ENCODE assay signal across 8 mouse cellular contexts in genomic region chr15:102406196-102406911, GRCm38 (mm10). TPM values are rescaled to one million over a fixed set of nuclear protein-coding genes. Genes with fewer than 3 reads are reported as not detected.
A peak's percentile ranks its signal among the peaks of the same experiment; 100 is the strongest.
DNase-seq lines count a peak whose midpoint lies in the region; ATAC-seq lines count a peak whose summit lies in the region.

No protein-coding gene starts in this region.

- peaks cover 51% of the 10 kb centered on the region for H3K4me1 ChIP-seq in hindbrain, embryonic 13.5 days (replicated peaks)

- peaks cover 46% of the 10 kb centered on the region for H3K79me2 ChIP-seq in macrophage (ENCODE audit: inconsistent target)

- H3K27ac ChIP-seq in hindbrain, embryonic 13.5 days = peak overlapping the region; percentile 92
- peak overlapping the region; percentile 93 for H3K27ac ChIP-seq in macrophage

- peak; percentile 55 for DNase-seq in T-cell, adult 2 months (ENCODE audit: low spot score)
- peak; percentile 82 for DNase-seq in cerebellum, adult 9-11 months
- peak; percentile 38 to 44 for DNase-seq in frontal cortex, postnatal 14 days (ENCODE audit: low spot score in 2 of 2)
- DNase-seq in left cerebral cortex, adult 18-20 months (ENCODE audit: low spot score in 2 of 2) = peak; percentile 51 to 56
- peak; percentile 86 for DNase-seq in skeletal muscle tissue, adult 2 months (ENCODE audit: low read depth, low spot score)

- peak overlapping the region; percentile 57 for H3K4me2 ChIP-seq in hindbrain, embryonic 13.5 days

- ATAC-seq in hindbrain, embryonic 13.5 days (ENCODE audit: low FRiP score) = no peak
- no peak for ATAC-seq in inflammation-experienced regulatory T-cells, adult 6 months

- H3K4me3 ChIP-seq in hindbrain, embryonic 13.5 days = peak overlapping the region; percentile 86
- peak overlapping the region; percentile 32 for H3K4me3 ChIP-seq in macrophage (ENCODE audit: inconsistent target)

- H3K9ac ChIP-seq in hindbrain, embryonic 13.5 days = peak overlapping the region; percentile 94

- H3K36me3 ChIP-seq in hindbrain, embryonic 13.5 days = peaks cover 32% of the 10 kb centered on the region
- peaks cover 18% of the 10 kb centered on the region; the same call in 1 of the 2 replicates for H3K36me3 ChIP-seq in macrophage (ENCODE audit: inconsistent target)

- no peaks in the 10 kb centered on the region for H3K27me3 ChIP-seq in hindbrain, embryonic 13.5 days

- 1% methylated on average over 15 of the region's 69 CpGs for WGBS in hindbrain, embryonic 13.5 days
- under 1% methylated on average over 31 of the region's 69 CpGs for WGBS in macrophage (ENCODE audit: missing documents)

- H3K9me3 ChIP-seq in hindbrain, embryonic 13.5 days = no peaks in the 10 kb centered on the region

RNA-seq across cellular contexts. Expression of gene Sp1, which starts 0.4 kb away (rescaled TPM):
- polyA plus RNA-seq in hindbrain, embryonic 13.5 days (2015; fragmentation: Nextera tagmentation; extraction: Ambion mirVana) = 4.6 and 6.0 TPM in 2 replicates
- total RNA-seq in left cerebral cortex, adult 18-20 months (2021) = 10 to 100 TPM; 23.8 to 32.2 TPM
- 10 to 100 TPM; 25.2 to 50.1 (median 38.2) TPM for total RNA-seq in macrophage (2018; cell fraction: chromatin; rRNA removed)
- 10 to 100 TPM; 28.8 to 47.4 (median 37.9) TPM for total RNA-seq in macrophage (2018; cell fraction: cytosol; rRNA removed)
- 10 to 100 TPM; 29.8 to 76.0 (median 40.8) TPM for total RNA-seq in macrophage (2018; cell fraction: nucleus; rRNA removed)
- polyA plus RNA-seq in macrophage (2018) = 19.8 to 22.7 TPM (median 22.6 TPM) in 3 replicates
- 10 to 100 TPM; 19.1 to 23.3 (median 22.6) TPM for polyA plus RNA-seq in inflammation-experienced regulatory T-cells, adult 6 months (2017; shearing (Covaris generic))

RNA-seq across cellular contexts. Expression of gene Amhr2, which starts 38.8 kb away (rescaled TPM):
- 0.14 and 0.40 TPM in 2 replicates for polyA plus RNA-seq in hindbrain, embryonic 13.5 days (2015; fragmentation: Nextera tagmentation; extraction: Ambion mirVana)
- total RNA-seq in left cerebral cortex, adult 18-20 months (2021) = 1 to 10 TPM; 1.7 to 2.1 TPM
- 1 to 10 TPM in 1 of 26 experiments, under 1 TPM in 5, not detected in 20; 0.35 to 3.0 (median 0.71) TPM for total RNA-seq in macrophage (2018; cell fraction: chromatin; rRNA removed)
- total RNA-seq in macrophage (2018; cell fraction: cytosol; rRNA removed) = under 1 TPM in 1 of 26 experiments, not detected in 25; 0.10 TPM
- total RNA-seq in macrophage (2018; cell fraction: nucleus; rRNA removed) = 1 to 10 TPM in 1 of 26 experiments, under 1 TPM in 7, not detected in 18; 0.26 to 1.1 (median 0.40) TPM
- polyA plus RNA-seq in macrophage (2018) = 0.07 TPM in 1 of 3 replicates, not detected in the others
- polyA plus RNA-seq in inflammation-experienced regulatory T-cells, adult 6 months (2017; shearing (Covaris generic)) = not detected

RNA-seq across cellular contexts. Expression of gene Sp7, which starts 39.4 kb away (rescaled TPM):
- 1.1 and 1.2 TPM in 2 replicates for polyA plus RNA-seq in hindbrain, embryonic 13.5 days (2015; fragmentation: Nextera tagmentation; extraction: Ambion mirVana)
- under 1 TPM; 0.44 to 0.68 TPM for total RNA-seq in left cerebral cortex, adult 18-20 months (2021)
- total RNA-seq in macrophage (2018; cell fraction: chromatin; rRNA removed) = not detected
- total RNA-seq in macrophage (2018; cell fraction: cytosol; rRNA removed) = not detected
- not detected for total RNA-seq in macrophage (2018; cell fraction: nucleus; rRNA removed)
- polyA plus RNA-seq in macrophage (2018) = not detected in 3 replicates
- polyA plus RNA-seq in inflammation-experienced regulatory T-cells, adult 6 months (2017; shearing (Covaris generic)) = not detected

RNA-seq across cellular contexts. Expression of gene Prr13, which starts 52.5 kb away (rescaled TPM):
- polyA plus RNA-seq in hindbrain, embryonic 13.5 days (2015; fragmentation: Nextera tagmentation; extraction: Ambion mirVana) = 107 and 109 TPM in 2 replicates
- 10 to 100 TPM; 55.0 to 57.5 TPM for total RNA-seq in left cerebral cortex, adult 18-20 months (2021)
- total RNA-seq in macrophage (2018; cell fraction: chromatin; rRNA removed) = 10 to 100 TPM; 28.8 to 99.2 (median 50.4) TPM
- 100 to 1,000 TPM; 206 to 293 (median 246) TPM for total RNA-seq in macrophage (2018; cell fraction: cytosol; rRNA removed)
- total RNA-seq in macrophage (2018; cell fraction: nucleus; rRNA removed) = 100 to 1,000 TPM in 18 of 26 experiments, 10 to 100 TPM in 8; 71.4 to 195 (median 119) TPM
- 149 to 380 TPM (median 236 TPM) in 3 replicates for polyA plus RNA-seq in macrophage (2018)
- 1,000 to 10,000 TPM; 1,063 to 1,565 (median 1,138) TPM for polyA plus RNA-seq in inflammation-experienced regulatory T-cells, adult 6 months (2017; shearing (Covaris generic))

RNA-seq across cellular contexts. Expression of gene Aaas, which starts 55.8 kb away (rescaled TPM):
- polyA plus RNA-seq in hindbrain, embryonic 13.5 days (2015; fragmentation: Nextera tagmentation; extraction: Ambion mirVana) = 33.3 and 34.8 TPM in 2 replicates
- 10 to 100 TPM; 15.5 to 18.3 TPM for total RNA-seq in left cerebral cortex, adult 18-20 months (2021)
- total RNA-seq in macrophage (2018; cell fraction: chromatin; rRNA removed) = 10 to 100 TPM in 21 of 26 experiments, 1 to 10 TPM in 5; 4.7 to 41.4 (median 27.0) TPM
- 10 to 100 TPM in 25 of 26 experiments, 1 to 10 TPM in 1; 9.7 to 17.1 (median 12.3) TPM for total RNA-seq in macrophage (2018; cell fraction: cytosol; rRNA removed)
- total RNA-seq in macrophage (2018; cell fraction: nucleus; rRNA removed) = 10 to 100 TPM in 17 of 26 experiments, 1 to 10 TPM in 9; 4.8 to 29.8 (median 16.8) TPM
- polyA plus RNA-seq in macrophage (2018) = 10.7 to 28.2 TPM (median 18.0 TPM) in 3 replicates
- polyA plus RNA-seq in inflammation-experienced regulatory T-cells, adult 6 months (2017; shearing (Covaris generic)) = 10 to 100 TPM; 39.8 to 53.2 (median 43.1) TPM
